Comparison of ENCODE assay signal across 8 mouse cellular contexts in genomic region chr3:58414234-58414938, GRCm38 (mm10). TPM values are rescaled to one million over a fixed set of nuclear protein-coding genes. Genes with fewer than 3 reads are reported as not detected.
DNase-seq lines count a peak whose midpoint lies in the region; ATAC-seq lines count a peak whose summit lies in the region.

Tsc22d2 (plus strand) TSS chr3:58414715.

- peak within 1 kb of the TSS; percentile 99 for H3K4me3 ChIP-seq in embryonic facial prominence, embryonic 11.5 days (ENCODE audit: low read depth, low read length)
- H3K4me3 ChIP-seq in limb, embryonic 10.5 days: peak within 1 kb of the TSS; percentile 98
- H3K4me3 ChIP-seq in midbrain, embryonic 12.5 days: peak within 1 kb of the TSS; percentile 100

- peak within 1 kb of the TSS; percentile 95 for H3K4me2 ChIP-seq in embryonic facial prominence, embryonic 11.5 days (ENCODE audit: low read depth, low read length)
- peak within 1 kb of the TSS; percentile 98 for H3K4me2 ChIP-seq in midbrain, embryonic 12.5 days (replicated peaks)

- H3K4me1 ChIP-seq in embryonic facial prominence, embryonic 11.5 days (ENCODE audit: control insufficient read depth, insufficient read depth, low read length): no peaks in the 10 kb centered on the region
- peaks cover 20% of the 10 kb centered on the region for H3K4me1 ChIP-seq in limb, embryonic 10.5 days
- peaks cover 18% of the 10 kb centered on the region for H3K4me1 ChIP-seq in midbrain, embryonic 12.5 days

- no peaks in the 10 kb centered on the region for H3K27me3 ChIP-seq in embryonic facial prominence, embryonic 11.5 days (ENCODE audit: control insufficient read depth, insufficient read depth, low read length)
- no peaks in the 10 kb centered on the region for H3K27me3 ChIP-seq in limb, embryonic 10.5 days (ENCODE audit: low read depth, poor library complexity, severe bottlenecking)
- H3K27me3 ChIP-seq in midbrain, embryonic 12.5 days: no peaks in the 10 kb centered on the region

- peak; percentile 80 for ATAC-seq in embryonic facial prominence, embryonic 11.5 days (replicated peaks; ENCODE audit: insufficient number of reproducible peaks, low FRiP score, low TSS enrichment, low read depth)
- peak; percentile 42 for ATAC-seq in granulocyte monocyte progenitor cell, adult 5-6 weeks (replicated peaks; ENCODE audit: poor library complexity, severe bottlenecking)
- ATAC-seq in midbrain, embryonic 12.5 days (ENCODE audit: low FRiP score, low read depth): peak; percentile 73

- under 1% methylated on average over 52 of the region's 52 CpGs for WGBS in embryonic facial prominence, embryonic 11.5 days
- under 1% methylated on average over 51 of the region's 52 CpGs for WGBS in limb, embryonic 10.5 days
- WGBS in midbrain, embryonic 12.5 days: under 1% methylated on average over 52 of the region's 52 CpGs

- peak within 1 kb of the TSS; percentile 96 for H3K9ac ChIP-seq in embryonic facial prominence, embryonic 11.5 days (replicated peaks; ENCODE audit: low read length)
- H3K9ac ChIP-seq in midbrain, embryonic 12.5 days (replicated peaks): peak within 1 kb of the TSS; percentile 99

- peak within 1 kb of the TSS; percentile 99 for H3K27ac ChIP-seq in embryonic facial prominence, embryonic 11.5 days (replicated peaks; ENCODE audit: low read depth, low read length)
- peak within 1 kb of the TSS; percentile 99 for H3K27ac ChIP-seq in limb, embryonic 10.5 days
- H3K27ac ChIP-seq in midbrain, embryonic 12.5 days (replicated peaks): peak within 1 kb of the TSS; percentile 99

- no peaks in the 10 kb centered on the region for H3K9me3 ChIP-seq in embryonic facial prominence, embryonic 11.5 days (replicated peaks; ENCODE audit: control insufficient read depth, low read length)
- H3K9me3 ChIP-seq in limb, embryonic 10.5 days (replicated peaks): no peaks in the 10 kb centered on the region
- no peaks in the 10 kb centered on the region for H3K9me3 ChIP-seq in midbrain, embryonic 12.5 days

- peak; percentile 96 for DNase-seq in 3134 (ENCODE audit: extremely low read depth, insufficient read length, low spot score)
- DNase-seq in adrenal gland, postnatal 25 days: peak; percentile 100
- DNase-seq in embryonic facial prominence, embryonic 11.5 days (ENCODE audit: low spot score): peak; percentile 94
- DNase-seq in kidney, adult 11 months: peak; percentile 92
- DNase-seq in limb, embryonic 10.5 days (ENCODE audit: low spot score): peak; percentile 98
- peak; percentile 84 for DNase-seq in skeletal muscle tissue, adult 2 months (ENCODE audit: low read depth, low spot score)

- H3K36me3 ChIP-seq in embryonic facial prominence, embryonic 11.5 days (replicated peaks; ENCODE audit: control insufficient read depth, insufficient read depth, low read depth, low read length): no peaks in the 10 kb centered on the region
- peaks cover 9% of the 10 kb centered on the region for H3K36me3 ChIP-seq in limb, embryonic 10.5 days
- H3K36me3 ChIP-seq in midbrain, embryonic 12.5 days: no peaks in the 10 kb centered on the region

RNA-seq across cellular contexts. Expression of gene Tsc22d2, which starts in this region (rescaled TPM):
- total RNA-seq in adrenal gland, postnatal 25 days (2021): 34.8 and 37.4 TPM in 2 replicates
- polyA plus RNA-seq in embryonic facial prominence, embryonic 11.5 days (2014; fragmentation: Nextera tagmentation; extraction: Ambion mirVana): 10.9 and 12.8 TPM in 2 replicates
- 9.2 and 14.0 TPM in 2 replicates for total RNA-seq in granulocyte monocyte progenitor cell, adult 5-6 weeks (2014; fragmentation: Nextera tagmentation)
- total RNA-seq in granulocyte monocyte progenitor cell, adult 5-6 weeks (2017): 7.9 and 11.0 TPM in 2 replicates
- polyA plus RNA-seq in limb, embryonic 10.5 days (2016; fragmentation: Nextera tagmentation; extraction: Ambion mirVana): 8.0 and 8.4 TPM in 2 replicates
- polyA plus RNA-seq in midbrain, embryonic 12.5 days (2016; fragmentation: Nextera tagmentation; extraction: Ambion mirVana): 15.1 and 16.9 TPM in 2 replicates

Comparison
In these comparisons a context has a peak if more than half of its experiments do, and no peak if none do; other contexts are left out.
1. Peak in every context shown above with its lines: DNase-seq, ATAC-seq, H3K4me3 ChIP-seq and H3K27ac ChIP-seq.